Mouse (Mus musculus) spleen, postnatal 36 days (tissue): ENCODE measurements at regions not wholly inside any gene's neighbourhood (a gene's known extent, or its start where the extent isn't known, plus 50 kb on each side); places are given as distances from the start of the nearest gene placed in this dataset.

Experiments
- DNase-seq, 2 experiments: peaks; one replicate each; pipeline ENCODE4 v3.0.0; 2022; ENCODE audit warnings: low spot score in 2 of 2, mixed read lengths in 1 of 2

DNA sequence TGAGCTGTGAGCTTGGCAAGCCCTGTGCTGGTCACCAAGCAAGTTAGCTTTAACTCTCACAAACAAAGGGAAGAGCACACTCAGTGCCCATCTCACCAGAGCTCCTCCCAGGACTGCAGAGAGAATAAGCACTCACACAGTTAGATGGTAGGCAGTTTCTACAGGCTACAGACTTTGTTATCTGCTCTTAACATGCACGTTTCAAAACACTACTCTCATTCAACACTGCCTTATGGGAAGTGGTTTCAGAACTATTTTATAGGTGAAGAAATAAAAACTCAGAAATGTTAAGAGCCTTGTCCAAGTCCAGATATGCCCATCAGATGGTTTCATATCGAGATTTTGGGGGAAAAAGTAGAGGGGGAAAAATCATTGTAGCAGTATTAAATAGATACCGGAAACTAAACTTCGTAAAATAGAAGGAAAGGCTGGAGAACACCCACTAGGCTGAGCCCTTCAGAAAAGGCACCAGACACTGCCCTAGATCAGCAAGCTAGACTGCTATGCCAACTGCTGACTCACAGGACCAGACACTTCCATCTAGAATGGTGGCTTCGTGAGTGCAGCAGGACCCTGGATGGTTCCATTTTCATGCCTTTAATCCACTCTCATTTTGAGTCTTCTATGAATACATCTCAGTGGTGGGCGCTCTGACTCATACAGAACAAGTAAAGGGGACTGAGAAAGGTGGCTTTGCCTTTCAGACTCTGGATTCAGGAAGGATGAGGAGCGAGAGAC is 51.3 kb upstream of the Serbp1 start:
- DNase-seq: no peak

DNA sequence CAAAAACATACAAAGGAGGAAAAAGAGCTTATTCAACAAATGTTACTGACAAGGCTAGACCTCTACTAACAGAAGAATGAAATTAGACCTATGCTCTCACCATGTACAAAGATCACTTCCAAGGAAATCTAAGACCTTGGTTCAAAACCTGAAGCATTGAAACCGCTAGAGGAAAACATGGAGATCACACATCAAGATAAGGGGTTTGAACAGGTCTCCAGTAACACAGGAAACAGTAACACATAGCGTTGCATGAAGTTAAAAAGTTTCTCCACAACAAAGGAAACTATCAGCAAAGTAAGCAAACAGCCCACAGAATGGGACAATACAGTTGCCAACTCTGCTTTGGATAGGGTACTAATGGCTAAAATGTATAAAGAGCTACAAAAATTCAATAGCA is 53.3 kb upstream of the Serbp1 start:
- DNase-seq: no peak

DNA sequence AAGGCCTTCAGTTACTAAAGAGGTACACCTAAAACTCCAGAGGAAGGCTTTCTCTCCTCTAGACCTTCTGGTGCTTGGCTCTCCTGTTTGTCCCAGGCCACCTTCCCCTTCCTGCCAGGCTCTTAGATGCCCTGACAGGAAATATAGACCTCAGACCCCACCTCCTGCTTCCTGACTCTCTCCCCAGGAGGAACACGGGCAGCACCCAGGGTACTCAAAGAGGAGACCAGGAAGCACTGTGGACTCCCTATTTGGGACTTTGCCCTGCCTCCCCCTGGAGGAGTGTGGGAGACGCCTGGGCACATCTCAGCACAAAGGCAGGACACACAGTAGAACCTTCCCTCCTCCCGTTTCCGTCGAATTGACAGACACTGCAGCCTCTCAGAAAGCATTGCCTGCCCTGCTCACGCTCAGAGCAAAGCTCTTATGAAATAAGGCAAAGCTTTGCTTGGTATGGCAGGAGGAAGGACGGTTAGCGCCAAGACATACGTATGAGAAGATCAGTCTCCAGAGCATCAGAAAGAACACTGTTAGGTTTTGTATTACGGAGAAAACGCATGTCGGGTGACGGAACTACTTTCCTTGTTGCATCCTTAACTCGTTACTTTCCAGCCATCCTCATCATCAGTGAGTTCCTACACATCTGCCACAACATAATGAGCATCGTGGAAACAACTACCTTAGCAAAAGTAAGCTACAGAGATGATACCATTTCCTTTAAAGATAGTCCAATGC is 54.3 kb upstream of the Serbp1 start:
- DNase-seq: no peak

DNA sequence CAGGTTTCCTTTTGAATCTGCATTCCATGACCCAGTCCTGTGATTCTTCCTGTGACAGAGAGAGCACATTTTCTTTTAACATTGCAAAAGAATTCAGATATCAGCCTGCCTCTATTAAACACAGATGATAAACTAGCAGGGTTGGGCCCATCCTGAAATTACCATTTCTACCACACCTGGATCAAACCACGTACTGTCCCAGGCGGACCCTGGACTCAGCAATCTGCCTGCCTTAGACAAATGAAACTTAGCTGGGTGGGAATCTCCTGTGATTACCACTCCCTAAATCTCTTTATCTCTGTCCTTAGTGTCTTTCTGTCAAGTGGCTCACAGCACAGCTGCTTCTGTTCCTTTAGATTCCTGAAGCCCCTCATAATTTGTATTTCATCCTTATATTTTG is 55.5 kb upstream of the Serbp1 start:
- DNase-seq: no peak

DNA sequence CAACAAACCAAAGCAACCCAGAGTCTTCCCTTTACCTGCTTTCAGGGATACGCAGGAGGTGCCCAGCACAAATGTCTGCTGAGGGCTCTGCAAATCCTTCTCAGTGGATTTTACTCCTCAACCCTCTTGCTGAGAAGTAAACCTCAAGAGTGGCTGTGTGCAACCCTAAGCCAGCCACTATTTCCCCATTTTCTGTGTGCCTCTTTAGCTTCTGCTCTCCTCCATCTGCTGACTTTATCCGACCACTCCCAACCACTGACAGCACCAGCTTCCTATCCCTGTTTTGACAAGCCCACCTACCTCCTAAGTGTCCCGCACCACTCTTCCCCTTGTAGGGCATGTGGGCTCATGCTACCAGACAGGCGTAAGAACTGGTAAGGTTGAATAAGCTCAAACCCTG is 56.5 kb upstream of the Serbp1 start:
- no peak for DNase-seq

DNA sequence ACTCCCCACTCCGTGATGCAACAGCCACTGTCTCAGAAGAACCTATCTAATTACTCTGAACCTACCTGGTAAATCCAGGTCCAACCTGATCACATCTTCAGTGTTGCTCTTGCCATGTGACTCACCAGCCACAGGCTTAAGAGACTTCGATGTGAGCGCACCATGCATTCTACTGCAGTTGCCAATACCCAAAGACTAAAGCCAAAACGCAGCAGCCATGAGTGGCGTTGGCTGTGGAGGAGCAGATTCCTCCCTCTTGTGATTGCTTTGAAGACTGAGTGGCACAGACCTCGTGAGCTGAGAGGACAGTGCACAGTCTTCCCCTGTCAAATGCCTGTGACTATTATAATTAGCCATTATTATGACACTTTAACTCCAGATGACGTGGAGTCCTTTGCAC is 58.6 kb upstream of the Serbp1 start:
- DNase-seq: no peak

DNA sequence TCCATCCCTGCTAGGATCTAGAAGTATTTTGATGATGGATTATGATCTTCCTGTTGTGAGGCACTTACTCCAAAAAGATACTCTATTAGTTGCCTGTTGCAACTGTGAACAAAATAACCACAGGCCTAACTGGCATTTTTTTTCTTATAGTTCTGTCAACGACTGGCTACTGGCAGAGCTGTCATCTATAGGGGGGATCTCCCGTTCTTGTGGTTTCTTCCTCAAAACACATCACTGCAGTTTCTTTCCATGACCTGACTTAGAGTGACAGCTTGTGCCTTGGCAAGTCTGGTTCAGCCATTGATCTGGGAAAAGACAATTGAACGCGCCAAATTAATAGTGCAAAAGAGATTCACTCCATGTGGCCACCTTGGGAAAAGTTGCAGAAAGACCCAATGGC is 59.4 kb upstream of the Serbp1 start:
- no peak for DNase-seq

DNA sequence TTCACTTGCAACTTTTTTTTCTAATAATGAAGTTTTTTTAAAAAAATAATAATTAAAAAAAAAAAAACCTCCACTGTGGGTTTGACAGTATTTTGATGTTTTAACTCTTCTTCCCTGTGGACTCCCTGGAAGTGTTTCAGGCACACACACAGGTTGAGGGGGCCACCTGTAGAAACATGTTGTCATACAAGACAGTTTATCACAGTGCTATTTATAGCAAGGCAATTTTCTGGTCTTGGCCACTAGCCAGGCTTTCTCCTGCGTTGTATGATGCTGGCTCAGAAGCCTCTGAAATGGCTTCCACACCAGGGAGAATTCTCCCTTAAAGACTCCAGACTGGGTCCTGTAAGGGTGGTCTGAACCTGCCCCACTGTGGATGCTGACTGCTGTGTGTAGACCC is 59.9 kb upstream of the Serbp1 start:
- DNase-seq: no peak

DNA sequence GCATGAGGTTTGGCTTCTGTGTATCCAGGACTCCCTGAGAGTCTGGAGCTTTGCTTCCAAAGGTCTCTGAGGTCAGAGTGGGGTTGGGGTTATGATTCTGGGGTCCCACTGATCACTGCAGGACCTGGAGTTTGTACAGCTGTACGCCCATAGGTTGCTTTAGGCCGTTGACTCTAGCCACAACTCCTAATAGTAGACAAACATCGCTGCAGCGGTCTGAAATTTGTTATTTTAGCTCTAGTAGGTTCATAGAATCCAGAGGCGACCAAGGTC is 67.4 kb upstream of the Serbp1 start:
- DNase-seq: no peak

DNA sequence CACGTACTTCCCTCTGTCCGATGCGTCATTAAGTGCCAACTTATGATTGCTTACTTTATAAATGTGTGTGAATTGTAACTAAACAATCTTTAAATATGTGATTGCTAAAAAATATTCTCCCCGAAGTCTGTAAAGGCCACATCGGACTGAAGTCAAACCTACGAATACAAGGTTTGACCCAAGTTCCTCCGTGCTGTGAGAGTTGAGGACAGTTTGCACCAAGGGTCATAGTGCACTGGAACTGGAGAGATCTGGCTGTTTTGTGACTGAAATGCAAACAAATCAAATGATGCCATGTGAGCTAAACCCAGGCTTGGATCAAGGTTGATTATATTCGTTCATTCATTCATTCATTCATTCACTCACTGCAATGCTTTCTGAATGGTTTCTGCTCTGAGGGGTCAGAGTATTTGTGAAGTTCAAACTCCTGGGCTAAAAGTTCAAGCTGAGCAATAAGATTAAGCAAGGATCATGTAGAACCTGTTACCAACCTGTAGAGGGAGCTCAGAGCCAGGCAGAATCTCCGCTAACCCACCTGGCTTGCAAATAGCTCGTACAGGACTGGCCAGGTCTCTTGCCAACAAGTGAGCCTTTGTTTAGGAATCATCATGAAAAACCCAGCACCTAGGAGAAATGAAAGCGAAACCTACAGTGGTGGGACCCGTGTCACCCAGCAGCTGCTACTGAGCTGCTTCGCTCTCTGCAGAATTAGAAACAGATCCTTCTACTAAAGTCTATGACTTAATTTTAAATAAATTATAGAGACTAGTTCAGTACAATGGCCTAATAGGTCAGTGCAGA is 67.9 kb upstream of the Serbp1 start:
- peak; percentile 44 to 47 for DNase-seq

DNA sequence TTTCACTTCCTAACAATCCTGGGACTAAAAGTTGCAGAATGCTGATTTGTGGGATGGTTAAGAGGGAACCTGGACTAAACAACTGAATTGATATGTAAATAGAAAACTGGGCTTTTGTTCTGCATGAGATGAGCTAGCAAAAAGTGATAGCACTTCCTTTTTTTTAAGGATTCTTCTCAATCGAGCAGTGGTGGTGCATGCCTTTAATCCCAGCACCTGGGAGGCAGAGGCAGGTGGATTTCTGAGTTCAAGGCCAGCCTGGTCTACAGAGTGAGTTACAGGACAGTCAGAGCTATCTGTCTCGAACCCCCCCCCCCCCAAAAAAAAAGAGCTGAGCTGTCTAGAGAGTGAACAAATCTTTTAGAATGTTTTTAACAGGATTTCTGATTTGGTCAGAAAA is 69.2 kb upstream of the Serbp1 start:
- no peak for DNase-seq

DNA sequence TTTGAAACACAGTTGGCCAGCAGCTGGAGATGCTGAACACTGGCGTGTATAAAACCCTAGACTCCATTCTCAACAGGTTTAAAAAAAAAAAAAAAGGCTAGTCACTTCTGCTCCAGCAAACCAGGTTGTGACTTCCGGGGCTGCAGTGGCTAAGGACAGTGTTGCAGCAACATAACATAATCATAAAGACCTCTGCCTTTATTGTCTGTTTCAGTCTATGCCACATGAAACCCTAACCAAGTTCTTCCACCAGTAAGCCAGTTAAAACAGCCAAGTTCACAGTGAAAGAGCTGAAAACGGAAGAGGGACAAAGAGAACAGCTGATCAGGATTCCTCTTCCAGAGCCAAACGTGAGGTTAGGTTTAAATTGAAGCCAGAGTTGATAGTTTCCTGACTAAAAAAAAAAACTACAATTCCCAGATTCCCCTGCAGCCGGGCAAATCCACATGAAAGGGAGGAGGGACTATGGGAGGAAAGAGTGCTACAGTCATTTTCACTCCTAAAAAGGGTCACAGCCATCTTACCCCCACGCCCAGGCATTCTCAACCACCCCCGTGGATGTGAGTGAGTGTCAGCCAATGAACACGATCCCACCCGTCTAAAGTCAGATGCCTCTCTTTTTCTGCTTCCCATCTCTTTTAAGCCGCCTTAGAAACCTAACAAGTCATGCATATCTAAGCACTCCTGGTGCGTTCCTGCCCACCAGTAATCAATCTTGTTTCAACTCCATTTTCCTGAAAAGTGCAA is 69.8 kb upstream of the Serbp1 start:
- DNase-seq: peak in 1 of 2 experiments; percentile 40

DNA sequence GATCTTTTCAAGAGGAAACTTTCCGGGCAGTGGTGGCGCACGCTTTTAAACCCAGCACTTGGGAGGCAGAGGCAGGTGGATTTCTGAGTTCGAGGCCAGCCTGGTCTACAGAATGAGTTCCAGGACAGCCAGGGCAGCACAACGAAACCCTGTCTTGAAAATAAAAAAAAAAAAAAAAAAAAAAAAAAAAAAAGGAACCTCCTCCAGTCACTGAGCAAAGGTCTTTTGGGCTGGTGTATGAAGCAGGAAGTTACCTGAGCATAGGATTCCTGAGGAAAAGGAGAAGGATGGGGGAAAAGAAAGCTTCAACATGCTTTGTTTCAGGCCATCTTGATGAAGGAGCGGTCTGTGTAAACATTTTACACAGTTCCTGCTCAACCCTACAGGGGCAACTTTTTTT is 72.9 kb upstream of the Serbp1 start:
- DNase-seq: no peak

DNA sequence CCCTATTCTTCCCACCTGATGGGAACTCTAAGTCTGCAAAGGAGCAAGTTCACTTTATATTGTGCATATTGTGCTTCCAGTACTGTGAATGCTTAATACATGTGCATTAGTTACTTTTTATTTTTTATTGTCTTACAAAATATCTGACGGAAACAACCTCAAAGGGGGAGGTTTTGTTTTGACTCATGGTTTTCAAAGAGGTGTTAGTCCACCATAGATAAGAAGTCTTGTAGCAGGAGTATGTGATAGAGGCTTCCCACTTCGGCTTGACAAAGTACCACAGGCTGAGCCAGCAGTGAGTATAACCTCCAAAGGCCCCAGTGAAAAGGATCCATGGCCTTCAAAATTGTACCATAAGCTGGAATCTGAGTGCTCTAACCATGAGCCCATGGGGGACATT is 74.0 kb upstream of the Serbp1 start:
- DNase-seq: no peak

DNA sequence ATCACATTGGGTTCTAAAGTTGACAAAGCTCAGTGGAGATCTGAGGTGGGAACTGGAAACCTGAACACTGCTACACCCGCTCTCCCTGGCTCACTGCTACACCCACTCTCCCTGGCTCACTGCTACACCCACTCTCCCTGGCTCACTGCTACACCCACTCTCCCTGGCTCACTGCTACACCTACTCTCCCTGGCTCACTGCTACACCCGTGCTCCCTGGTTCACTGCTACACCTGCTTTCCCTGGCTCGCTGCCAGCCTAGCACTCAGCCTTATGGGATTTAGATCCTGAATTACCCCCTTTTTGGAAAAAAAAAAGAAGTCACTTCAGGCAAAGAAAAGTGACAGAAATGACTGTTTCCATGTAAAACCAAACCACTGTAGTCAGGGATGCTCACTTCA is 75.2 kb upstream of the Serbp1 start:
- DNase-seq: no peak

DNA sequence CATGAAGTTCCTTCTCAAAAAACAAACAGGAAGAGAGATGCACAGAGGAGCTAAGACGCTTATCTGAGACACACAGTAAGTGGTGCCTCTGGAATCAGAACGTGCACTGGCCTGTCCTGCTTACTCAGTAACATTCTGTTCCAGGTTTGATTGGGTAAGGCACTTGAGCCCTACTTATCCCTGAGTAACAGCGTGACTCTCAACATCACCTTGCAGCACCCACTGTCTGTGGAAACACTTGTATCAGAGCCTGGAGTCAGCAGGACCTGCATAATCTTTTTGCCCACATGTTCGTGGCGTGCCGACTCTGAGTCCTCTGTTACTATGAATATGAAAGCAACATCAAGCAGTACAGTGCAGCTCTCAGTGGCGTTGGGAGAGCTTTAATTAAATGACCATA is 76.4 kb upstream of the Serbp1 start:
- DNase-seq: peak; percentile 52 to 71

DNA sequence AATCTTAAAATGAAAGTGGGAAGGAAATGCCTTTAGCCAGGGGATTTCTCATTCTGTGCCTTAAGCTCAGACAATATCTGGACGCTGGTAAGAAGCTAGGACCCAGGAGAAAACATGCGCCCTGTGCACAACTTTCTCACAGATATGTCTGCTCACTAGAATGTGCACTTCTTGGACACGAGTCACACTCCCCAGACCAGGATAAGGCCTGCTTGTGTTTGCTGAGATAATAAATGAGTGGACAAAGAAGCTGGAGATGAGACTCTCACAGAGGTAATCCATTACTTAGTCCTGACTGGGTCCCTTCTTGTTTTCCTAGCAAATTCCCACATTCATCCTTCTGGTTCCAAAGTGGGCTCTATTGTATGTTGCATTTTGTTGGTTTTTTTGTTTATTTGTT is 77.4 kb upstream of the Serbp1 start:
- no peak for DNase-seq

DNA sequence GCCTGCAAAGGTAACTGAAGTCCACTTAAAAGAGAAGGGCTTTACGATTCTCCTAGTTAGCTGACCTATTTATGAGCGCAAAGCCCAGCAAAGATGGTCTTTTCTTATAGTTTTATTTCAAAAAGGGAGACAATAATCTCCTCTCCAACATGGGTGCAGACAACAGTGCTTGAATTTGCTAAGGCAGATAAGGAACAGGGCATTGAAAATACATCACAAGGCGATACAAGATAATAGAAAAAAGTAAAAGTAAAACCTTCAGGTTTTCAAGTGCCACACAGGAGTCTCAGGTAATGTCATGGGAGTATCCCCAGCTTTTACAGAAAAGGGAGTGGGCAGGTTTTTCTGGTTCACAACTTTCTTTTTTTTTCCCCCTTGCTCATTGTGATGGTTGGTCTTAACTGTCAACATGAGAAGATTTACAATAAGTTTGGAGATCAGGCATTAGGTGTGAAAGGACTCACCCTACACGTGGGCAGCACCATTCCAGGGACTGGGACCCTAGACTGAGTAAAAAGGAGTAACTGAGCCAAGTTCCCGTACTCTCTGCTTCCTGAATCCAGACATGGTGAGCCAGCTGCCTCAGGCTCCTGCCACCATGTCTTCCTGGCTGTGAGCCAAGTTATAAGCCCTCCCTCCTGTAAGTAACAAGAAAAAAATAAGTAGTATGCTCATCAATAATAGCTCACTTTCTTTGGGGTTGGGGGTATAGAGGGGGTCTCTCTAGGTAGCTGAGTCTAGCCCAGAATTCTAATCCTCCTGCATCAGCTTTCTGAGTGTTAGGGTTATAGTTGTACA is 78.1 kb upstream of the Serbp1 start:
- no peak for DNase-seq

DNA sequence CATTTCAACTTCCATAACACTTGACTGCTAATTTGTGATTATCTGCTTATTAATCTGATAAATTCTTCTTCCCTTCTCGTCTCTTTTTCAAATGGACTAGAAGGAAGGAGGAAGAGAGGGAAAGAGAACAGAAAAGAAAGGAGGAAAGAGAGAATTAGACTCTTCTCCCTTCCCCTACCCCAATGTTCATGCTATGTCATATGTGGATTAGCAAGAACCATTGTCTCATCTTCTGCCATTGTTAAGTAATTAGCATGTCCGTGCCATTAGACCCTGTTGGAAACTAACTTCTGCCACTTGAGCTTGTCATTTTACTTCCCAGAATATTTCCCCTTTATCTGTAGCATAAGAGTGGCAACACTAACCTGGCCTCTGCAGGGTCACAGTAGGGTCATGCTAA is 78.8 kb upstream of the Serbp1 start:
- no peak for DNase-seq

DNA sequence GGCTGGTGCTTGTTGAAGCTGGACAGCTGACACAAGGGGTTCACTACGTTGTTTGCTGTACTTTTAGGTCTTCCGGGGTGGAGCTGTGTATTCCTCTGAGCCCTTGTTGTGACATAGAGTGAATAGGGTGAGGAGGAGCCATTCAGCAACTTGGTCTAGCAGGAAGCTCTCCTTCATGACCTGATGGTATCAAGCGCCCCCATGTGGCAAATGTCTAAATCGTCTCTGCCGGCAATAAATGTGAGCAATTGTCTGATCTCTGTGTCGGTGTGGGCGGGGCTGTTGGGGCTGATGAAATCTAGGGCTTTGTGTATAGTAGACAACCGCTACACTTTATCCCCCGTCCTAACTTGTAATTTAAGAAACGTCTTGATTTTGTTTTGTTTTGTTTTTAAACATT is 79.2 kb upstream of the Serbp1 start:
- peak; percentile 82 to 88 for DNase-seq

DNA sequence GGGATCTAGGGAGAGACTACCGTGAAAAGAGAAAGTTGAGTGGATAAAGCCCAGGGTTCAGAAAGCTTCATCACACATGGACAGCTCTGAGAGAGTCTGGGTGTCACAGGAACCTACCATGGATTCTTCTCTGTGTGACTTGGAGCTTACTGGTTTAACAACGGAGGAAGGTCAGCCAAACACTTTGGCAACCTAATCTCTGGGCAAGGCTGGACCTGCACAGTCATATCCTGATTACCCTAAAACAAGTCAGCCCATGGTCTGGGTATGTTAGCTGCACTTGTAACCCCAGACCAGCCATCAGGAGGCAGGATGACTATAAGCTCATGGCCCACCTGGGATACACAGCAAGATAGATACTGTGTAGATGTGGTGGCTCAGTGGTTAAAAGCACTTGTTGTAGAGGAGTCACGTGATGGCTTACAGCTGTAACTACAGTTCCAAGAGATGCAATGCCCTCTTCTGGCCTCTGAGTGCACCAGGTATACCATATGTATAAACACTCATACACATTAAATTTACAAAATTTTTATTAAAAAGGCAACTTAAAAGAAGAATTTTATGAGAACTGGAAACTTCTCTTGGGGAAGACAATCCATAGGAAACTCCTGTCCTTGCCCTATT is 85.0 kb upstream of the Serbp1 start:
- DNase-seq: no peak
